Mouse (Mus musculus): ENCODE results near the gene Ppig. TPM values are rescaled to one million over a fixed set of nuclear protein-coding genes. Genes with fewer than 3 reads are reported as not detected.

Ppig gene
- polyA plus RNA-seq, 1 experiment from 2014 or later, result 104 TPM

DNA sequence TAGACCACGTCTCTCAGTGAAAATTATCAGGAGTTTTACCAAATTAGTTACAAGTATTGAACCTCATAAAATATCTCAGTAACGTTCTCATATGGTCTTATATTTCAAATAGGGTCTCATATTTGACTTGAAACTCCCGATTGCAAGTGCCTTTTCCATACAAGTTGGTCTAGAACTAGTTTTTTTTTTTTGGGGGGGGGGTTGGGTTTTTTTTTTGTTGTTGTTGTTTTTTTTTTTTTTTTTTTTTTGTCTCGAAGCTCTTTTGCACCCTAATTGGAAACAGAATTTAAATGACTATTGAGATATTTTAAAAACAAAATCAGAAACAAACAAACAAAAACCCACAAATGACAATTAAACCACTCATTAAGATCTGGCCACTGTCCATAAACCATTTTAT, 68.4 kb downstream of the Ppig start:
- H3K27me3 ChIP-seq (replicated peaks; ENCODE audit: control insufficient read depth, insufficient read depth, low read length), result no peaks in the 10 kb centered on the region
- H3K4me2 ChIP-seq (replicated peaks; ENCODE audit: low read depth), result peak overlapping the region; percentile 75
- no peak overlapping the region for H3K27ac ChIP-seq (ENCODE audit: low read depth, low read length)
- no peak for ATAC-seq
- no peaks in the 10 kb centered on the region for H3K4me1 ChIP-seq (replicated peaks; ENCODE audit: control insufficient read depth, insufficient read depth, low read length)
- no peak overlapping the region for H3K9ac ChIP-seq (ENCODE audit: low read depth, low read length)
- 64% methylated on average over 4 of the region's 4 CpGs for WGBS
- no peaks in the 10 kb centered on the region for H3K9me3 ChIP-seq (ENCODE audit: control insufficient read depth)
- H3K4me3 ChIP-seq (ENCODE audit: low read depth, low read length), result no peak overlapping the region
- peaks cover 20% of the 10 kb centered on the region for H3K36me3 ChIP-seq (ENCODE audit: control insufficient read depth, insufficient read depth)
- no peak for TF ChIP-seq CTCF (IDR thresholded peaks at IDR 0.05; ENCODE audit: low read depth)

DNA sequence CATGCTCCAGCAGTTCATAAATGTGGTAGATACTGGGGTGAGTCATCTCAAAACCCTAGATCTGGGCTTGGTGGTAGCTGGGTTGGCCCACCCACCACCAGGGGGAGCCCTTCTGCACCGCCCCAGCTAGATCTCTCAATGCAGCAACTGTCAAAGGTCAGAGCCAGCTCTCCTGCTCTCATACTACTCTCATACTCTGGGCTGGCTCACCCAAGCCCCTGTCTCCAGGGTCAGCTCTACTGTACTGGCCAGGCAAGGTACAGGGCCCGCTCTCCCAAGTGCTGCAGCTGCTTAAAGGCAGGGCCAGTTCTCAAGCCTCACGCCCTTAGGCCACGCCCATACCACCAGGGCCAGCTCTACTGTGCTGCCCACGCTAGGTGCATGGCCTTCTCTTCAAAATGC, 80.6 kb downstream of the Ppig start:
- Histone ChIP-seq H3K4me1 (replicated peaks; ENCODE audit: control insufficient read depth, insufficient read depth, low read length) (no peaks in the 10 kb centered on the region), H3K9me3 (ENCODE audit: control insufficient read depth) (no peaks in the 10 kb centered on the region), H3K27me3 (replicated peaks; ENCODE audit: control insufficient read depth, insufficient read depth, low read length) (no peaks in the 10 kb centered on the region), H3K4me2 (replicated peaks; ENCODE audit: low read depth) (peak overlapping the region; percentile 51), H3K4me3 (ENCODE audit: low read depth, low read length) (no peak overlapping the region), H3K27ac (ENCODE audit: low read depth, low read length) (no peak overlapping the region), H3K36me3 (ENCODE audit: control insufficient read depth, insufficient read depth) (no peaks in the 10 kb centered on the region), H3K9ac (ENCODE audit: low read depth, low read length) (no peak overlapping the region)
- ATAC-seq, result peak; percentile 94
- 45% methylated on average over 5 of the region's 5 CpGs for WGBS
- peak; percentile 90 for TF ChIP-seq CTCF (IDR thresholded peaks at IDR 0.05; ENCODE audit: low read depth)

Other genes starting within 250 kb of the Ppig start
- gene Lrp2, start 136.5 kb upstream of the Ppig start, polyA plus RNA-seq (2015; fragmentation: Nextera tagmentation; extraction: Ambion mirVana), result 1.6 TPM in 2 replicates
- gene Bbs5, start 75.4 kb upstream of the Ppig start, polyA plus RNA-seq (2015; fragmentation: Nextera tagmentation; extraction: Ambion mirVana), result 5.0 and 6.1 TPM in 2 replicates
- 0.07 TPM in 1 of 2 replicates, not detected in the other for gene Klhl41, start 52.4 kb upstream of the Ppig start, polyA plus RNA-seq (2015; fragmentation: Nextera tagmentation; extraction: Ambion mirVana)
- gene Fastkd1, start 9.0 kb upstream of the Ppig start, polyA plus RNA-seq (2015; fragmentation: Nextera tagmentation; extraction: Ambion mirVana), result 3.7 and 3.8 TPM in 2 replicates
- 0.50 and 0.75 TPM in 2 replicates for gene Ccdc173, start 67.0 kb downstream of the Ppig start, polyA plus RNA-seq (2015; fragmentation: Nextera tagmentation; extraction: Ambion mirVana)
- 23.8 and 26.0 TPM in 2 replicates for gene Phospho2, start 67.1 kb downstream of the Ppig start, polyA plus RNA-seq (2015; fragmentation: Nextera tagmentation; extraction: Ambion mirVana)
- 17.3 and 21.3 TPM in 2 replicates for gene Klhl23, start 99.4 kb downstream of the Ppig start, polyA plus RNA-seq (2015; fragmentation: Nextera tagmentation; extraction: Ambion mirVana)
- gene Ssb, start 139.0 kb downstream of the Ppig start, polyA plus RNA-seq (2015; fragmentation: Nextera tagmentation; extraction: Ambion mirVana), result 189 and 192 TPM in 2 replicates
- gene Mettl5, start 163.1 kb downstream of the Ppig start, polyA plus RNA-seq (2015; fragmentation: Nextera tagmentation; extraction: Ambion mirVana), result 24.6 and 26.9 TPM in 2 replicates
- gene Ubr3, start 174.7 kb downstream of the Ppig start, polyA plus RNA-seq (2015; fragmentation: Nextera tagmentation; extraction: Ambion mirVana), result 9.6 and 10.8 TPM in 2 replicates